Mouse (Mus musculus) adrenal gland, postnatal 25 days (tissue): ENCODE data around the gene Rgs6. TPM values are rescaled to one million over a fixed set of nuclear protein-coding genes. Genes with fewer than 3 reads are reported as not detected.
A peak's percentile ranks its signal among the peaks of the same experiment; 100 is the strongest.

Source experiments
- DNase-seq: peaks from one replicate; pipeline ENCODE4 v3.0.0; 2021; ENCODE audit warnings: mixed read lengths
- total RNA-seq: library from RNA; stranded (reverse); gene quantifications from 2 replicates; pipeline ENCODE4 v1.2.3, GENCODE M21; 2021

Rgs6 gene
- total RNA-seq, 1 experiment from 2014 or later: 0.67 TPM

GRCm38 (mm10) chr12:83037798-83038560 lies 449.9 kb downstream of the Rgs6 start:
- no peak for DNase-seq

DNA sequence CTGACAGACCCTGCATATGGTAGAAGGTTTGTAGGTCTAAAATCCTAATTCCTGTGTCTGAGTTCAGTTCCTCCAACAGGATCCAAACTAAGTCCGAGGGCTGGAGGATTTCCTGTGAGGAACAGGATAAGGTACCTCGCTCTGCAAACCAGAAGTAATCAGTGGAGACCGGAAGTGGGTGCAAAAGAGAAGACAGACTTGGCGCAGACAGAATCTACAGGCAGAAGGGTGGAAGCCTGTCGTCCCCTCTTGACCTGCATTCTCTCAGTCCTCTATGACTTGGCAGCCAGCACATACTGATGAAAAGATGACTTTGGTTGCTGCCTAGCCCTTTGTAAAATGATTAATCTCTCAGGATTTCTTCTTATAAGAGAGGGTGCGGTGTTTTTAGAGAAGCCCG lies 450.7 kb downstream of the Rgs6 start:
- DNase-seq: no peak

DNA sequence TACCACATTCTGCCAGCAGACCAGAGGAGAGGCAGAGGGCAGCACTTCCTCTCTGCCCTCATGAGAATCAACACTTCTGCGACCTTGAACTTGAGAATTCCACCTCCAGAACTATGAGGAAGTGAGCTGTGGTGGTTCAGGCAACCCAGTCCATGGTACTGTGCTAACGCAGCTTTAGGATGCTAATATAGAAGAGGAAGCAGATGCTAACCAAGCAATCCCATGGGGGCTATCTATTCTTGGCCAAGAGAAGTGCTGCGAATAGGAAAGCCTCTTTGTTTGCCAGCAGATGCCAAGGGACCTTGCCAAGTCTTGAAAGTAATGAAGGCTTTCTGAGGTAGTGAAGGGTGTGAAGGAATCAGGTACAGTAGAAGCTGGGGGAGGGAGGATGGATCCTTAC lies 451.8 kb downstream of the Rgs6 start:
- DNase-seq: no peak

DNA sequence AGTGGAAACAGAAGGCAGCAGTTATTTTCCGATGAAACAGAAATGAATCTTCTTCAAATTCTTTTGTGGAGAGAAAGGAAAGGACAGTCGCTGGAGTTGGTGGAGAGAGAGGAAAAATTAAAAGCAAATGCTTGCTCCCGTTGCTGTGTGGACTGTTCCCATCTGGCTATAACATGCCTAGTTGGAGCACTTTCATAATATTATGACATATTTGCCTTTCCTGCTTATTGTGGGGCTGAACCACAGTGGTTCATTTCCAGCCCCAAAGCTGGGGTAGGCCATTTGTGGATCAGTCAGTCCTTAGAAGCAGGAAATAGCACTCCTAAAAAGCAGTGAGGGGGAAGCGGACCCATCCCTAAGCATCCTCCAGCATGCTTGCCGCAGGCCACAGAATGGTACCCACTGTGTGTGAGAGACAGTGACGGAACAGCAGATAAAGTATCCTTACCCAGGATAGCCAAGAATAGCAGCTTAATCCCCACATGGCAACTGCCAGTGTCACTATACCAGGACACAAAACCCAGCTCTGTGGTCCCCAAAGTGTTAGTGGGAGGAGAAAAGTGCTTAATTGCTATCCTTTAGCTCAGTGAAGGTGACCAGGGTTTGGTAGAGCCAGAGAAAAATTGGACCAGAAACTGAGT lies 456.0 kb downstream of the Rgs6 start:
- no peak for DNase-seq

- DNase-seq: no peak
Observed at GRCm38 (mm10) chr12:83044621-83044990, 456.5 kb downstream of the Rgs6 start.

DNA sequence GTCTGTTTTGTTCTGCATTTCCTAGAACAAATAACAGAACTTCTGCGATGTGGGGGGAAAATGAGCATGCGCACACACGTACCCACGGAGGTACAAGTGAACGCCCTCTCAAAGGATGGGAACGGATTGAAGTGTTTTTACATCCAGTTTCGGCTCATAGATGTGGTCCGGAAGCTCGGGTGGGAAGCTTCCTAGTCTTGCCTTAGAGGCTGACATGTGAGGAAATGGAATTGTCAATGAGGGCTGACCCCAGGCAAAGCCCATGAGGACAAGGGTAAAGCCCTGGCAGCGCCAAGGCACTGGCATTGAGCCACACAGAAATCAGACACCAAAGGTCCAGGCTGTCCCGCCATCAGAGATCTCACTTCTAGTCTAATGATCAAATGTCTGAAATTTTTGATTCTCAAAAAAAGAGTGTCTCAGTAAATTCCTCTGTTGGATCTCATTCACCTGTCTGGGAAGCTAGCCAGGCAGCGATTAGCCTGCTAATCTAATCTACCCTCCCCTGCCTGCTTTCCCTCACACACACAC lies 457.0 kb downstream of the Rgs6 start:
- peak; percentile 35 for DNase-seq

- DNase-seq: peak; percentile 29
Observed at GRCm38 (mm10) chr12:83046734-83047133, 458.6 kb downstream of the Rgs6 start.

DNA sequence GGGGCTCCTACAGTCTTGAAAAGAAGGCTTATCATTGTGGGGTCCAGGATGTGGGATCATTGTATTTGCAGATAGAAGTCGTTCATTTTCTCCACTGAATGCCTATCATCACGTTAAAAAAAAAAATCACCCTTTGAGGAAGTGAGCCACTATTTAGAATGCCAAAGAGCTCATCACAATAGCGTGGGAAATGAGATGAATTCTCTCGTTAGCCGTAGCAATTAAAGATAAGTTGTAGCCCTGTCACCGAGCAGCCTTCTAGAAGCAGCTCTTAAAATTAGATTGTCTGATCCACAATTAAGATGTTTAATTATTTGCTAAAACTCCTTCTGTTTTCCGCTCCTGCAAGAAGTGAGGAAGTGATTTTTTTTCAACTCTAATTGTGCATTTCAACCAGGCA lies 459.6 kb downstream of the Rgs6 start:
- no peak for DNase-seq

GRCm38 (mm10) chr12:83050514-83050913 lies 462.4 kb downstream of the Rgs6 start:
- no peak for DNase-seq

DNA sequence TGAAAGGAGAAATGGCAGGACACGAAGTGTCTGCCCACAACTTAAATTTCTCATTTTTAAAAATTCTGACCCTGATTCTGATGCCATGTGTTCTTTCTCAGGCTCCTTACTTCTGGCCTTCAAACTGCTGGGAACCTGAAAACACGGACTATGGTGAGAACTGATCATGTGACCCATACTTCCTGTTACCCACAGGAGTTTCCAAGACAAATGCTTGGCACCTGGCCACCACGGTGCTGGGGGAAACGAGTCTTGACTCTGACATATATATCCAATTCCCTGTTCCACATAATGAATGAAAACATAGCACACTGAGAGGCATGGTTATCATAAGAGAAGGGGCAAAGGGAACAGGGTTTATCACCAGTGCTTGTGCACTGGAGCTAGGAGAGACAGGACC lies 464.3 kb downstream of the Rgs6 start:
- no peak for DNase-seq

- no peak for DNase-seq
Observed at GRCm38 (mm10) chr12:83055690-83056089, 467.6 kb downstream of the Rgs6 start.

DNA sequence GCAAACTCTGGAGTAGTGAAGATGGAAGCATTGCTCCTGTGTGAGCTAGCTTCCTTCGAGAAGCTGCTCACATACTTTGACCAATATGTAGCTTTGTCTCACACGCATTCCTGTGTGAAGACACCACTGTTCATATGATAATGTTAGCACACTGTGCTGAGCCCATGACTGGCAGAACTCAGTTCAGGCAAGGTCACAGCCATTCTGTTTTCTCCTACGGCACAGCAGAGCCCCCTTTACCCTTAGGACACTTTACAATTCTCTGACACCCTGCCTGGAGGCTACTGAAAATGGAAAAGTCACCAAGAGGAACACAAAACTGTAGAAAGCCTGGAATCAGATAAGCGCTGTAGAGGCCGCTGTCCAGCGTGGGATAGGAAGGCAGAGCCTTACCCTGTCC lies 478.3 kb downstream of the Rgs6 start:
- DNase-seq: no peak

GRCm38 (mm10) chr12:83070848-83071247 lies 482.8 kb downstream of the Rgs6 start:
- no peak for DNase-seq

DNA sequence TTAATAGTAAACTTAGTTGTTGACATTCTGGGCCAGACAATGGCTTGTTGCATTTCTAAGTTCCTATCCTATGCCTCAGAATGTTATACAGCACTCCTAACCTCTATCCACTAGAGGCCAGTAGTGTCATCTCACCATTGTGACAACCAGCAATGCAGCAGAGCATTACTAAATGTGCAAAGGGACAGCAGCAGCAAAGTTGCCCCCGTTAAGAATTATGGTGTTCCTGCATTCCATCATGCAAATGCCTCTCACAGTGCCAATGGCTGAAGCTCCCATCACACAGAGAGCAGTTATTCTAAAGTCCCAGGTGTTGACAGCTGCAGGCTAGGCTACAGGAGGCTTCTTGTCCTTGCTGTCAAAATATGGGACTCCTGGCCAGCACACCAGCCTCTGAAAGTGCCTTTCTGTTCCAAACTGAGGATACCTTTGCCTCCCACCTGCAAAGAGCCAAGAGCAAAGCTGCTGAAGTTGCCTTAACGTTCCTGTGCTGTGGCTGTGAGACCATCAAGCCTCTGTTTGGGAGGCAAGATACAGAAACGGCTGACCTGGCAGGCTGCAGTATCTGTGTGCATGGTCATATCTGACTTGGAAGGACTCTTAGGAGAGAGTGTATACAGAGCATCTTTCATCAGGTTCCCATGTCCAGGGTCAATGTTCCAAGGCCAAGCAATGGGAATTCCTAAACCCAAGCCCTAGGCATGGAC lies 484.2 kb downstream of the Rgs6 start:
- no peak for DNase-seq

DNA sequence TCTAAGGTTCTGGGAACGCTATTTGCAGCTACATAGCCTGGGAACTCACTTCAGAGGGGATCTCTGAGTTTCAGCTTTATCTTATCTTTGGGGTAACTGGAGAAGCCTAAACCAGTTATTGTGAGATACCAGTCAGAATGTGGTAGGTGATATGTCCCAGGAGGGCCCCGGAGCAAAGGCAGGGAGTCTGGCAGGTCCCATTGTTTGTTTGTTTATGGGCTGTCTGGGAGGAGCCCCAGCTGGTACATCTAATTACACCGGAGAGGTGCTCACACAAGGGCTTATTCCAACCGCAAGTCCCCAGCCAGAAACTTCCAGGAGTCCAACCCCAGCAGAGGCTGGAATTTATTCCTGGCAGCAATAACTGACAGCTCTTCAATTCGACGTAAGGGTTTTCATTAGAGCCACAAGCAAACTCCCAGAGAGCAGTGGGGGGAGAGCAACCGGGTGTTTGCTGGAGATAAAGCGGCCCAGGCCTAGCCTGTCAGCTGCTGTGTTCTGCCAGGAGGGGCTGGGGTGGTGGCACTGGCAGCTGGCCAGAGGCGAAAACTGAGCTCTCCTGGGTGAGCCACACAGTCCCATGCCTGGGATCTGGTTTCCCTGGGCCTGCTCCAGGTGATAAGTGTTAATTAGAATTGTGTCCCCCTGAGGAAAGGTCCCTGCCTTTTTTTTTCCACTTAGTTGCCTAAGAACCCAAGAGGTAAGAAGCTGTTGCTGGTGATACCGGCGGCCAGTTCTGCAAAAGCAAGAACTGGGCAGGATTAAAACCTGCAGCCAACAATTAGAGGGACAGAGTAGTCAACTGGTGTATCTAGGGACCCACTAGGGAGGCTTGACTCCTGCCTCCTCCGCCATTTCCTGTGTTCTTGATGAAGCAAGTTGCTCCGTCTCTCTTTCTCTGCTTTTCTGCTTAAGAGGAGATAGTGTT lies 485.1 kb downstream of the Rgs6 start:
- peak; percentile 38 for DNase-seq

DNA sequence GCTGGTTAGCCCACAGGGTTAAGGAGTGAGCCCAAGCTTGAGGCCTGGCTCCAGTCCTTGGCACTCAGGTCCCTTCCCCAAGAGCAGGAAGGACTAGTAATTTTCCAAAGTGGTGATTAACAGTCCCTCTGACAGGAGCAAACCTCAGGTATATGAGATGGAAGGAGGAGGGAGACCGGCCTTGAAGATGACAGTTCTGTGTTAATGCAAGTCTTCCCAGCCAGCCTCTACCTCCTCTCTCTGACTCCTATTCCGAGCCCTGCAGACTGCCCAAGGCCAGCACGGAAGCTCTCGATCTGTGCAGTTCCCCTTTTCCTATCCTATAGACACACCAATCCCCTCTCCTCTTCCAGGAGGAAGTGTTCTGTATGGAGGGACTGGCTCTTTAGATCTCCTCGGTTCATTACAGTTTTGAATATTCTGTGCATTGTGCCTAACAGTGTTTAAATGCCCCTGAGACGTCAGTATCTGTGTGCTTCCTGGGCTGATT lies 485.8 kb downstream of the Rgs6 start:
- DNase-seq: no peak

GRCm38 (mm10) chr12:83076179-83076578 lies 488.1 kb downstream of the Rgs6 start:
- DNase-seq: no peak

- DNase-seq: no peak
Observed at GRCm38 (mm10) chr12:83077486-83077885, 489.4 kb downstream of the Rgs6 start.

DNA sequence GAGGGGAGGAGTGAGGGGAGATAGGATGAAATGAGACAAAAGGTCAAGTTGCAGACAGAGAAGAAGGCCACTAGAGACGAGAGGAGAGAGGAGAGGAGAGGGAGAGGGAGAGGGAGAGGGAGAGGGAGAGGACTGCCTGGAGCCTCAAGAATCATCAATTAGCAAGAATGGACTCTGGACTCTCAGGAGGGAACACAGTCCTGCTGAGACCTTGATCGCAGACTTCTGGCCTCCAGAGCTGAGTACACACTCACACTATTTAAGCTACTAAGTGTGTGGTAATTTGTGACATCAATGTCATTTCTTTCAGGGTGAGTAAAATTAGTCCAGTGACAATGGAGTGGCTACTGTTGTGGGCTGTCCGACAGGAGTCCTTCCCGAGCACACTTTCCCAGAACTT lies 495.3 kb downstream of the Rgs6 start:
- DNase-seq: no peak

GRCm38 (mm10) chr12:83084614-83085013 lies 496.5 kb downstream of the Rgs6 start:
- DNase-seq: no peak

- DNase-seq: no peak
Observed at GRCm38 (mm10) chr12:83087010-83087409, 498.9 kb downstream of the Rgs6 start.

- no peak for DNase-seq
Observed at GRCm38 (mm10) chr12:83087555-83087954, 499.5 kb downstream of the Rgs6 start.
